Mouse (Mus musculus) forebrain, embryonic 12.5 days (tissue): Measurements from ENCODE around the gene Cntnap2. TPM values are rescaled to one million over a fixed set of nuclear protein-coding genes. Genes with fewer than 3 reads are reported as not detected.

ENCODE experiments used
- ATAC-seq: fragments of 200-750 bp; cut with Nextera tagmentation; 2 replicates; pipeline ENCODE4 v1.8.0; 2017; ENCODE audit warnings: moderate TSS enrichment; ENCODE audit not compliant: low FRiP score
- H3K27ac ChIP-seq: fragments of 300-500 bp; sonication (generic); 2 replicates; pipeline ENCODE4 v1.5.1; 2016; ENCODE audit warnings: mild to moderate bottlenecking
- H3K27me3 ChIP-seq: fragments of 300-500 bp; sonication (generic); 2 replicates; pipeline ENCODE4 v1.6.1; 2016; ENCODE audit warnings: mild to moderate bottlenecking
- H3K36me3 ChIP-seq: fragments of 300-500 bp; sonication (generic); replicated peaks from 2 replicates; pipeline ENCODE4 v1.6.1; 2016; ENCODE audit warnings: mild to moderate bottlenecking
- H3K4me1 ChIP-seq: fragments of 300-500 bp; sonication (generic); 2 replicates; pipeline ENCODE4 v1.6.1; 2016
- H3K4me2 ChIP-seq: fragments of 300-500 bp; sonication (generic); 2 replicates; pipeline ENCODE4 v1.6.1; 2016; ENCODE audit warnings: mild to moderate bottlenecking, moderate library complexity
- H3K4me3 ChIP-seq: fragments of 300-500 bp; sonication (generic); replicated peaks from 2 replicates; pipeline ENCODE4 v1.5.1; 2016; ENCODE audit warnings: mild to moderate bottlenecking
- H3K9ac ChIP-seq: fragments of 300-500 bp; sonication (generic); 2 replicates; pipeline ENCODE4 v1.6.1; 2016; ENCODE audit warnings: mild to moderate bottlenecking
- H3K9me3 ChIP-seq: fragments of 300-500 bp; sonication (generic); 2 replicates; pipeline ENCODE4 v1.6.1; 2016
- WGBS: fragments of 180-500 bp; shearing (Covaris S2); methylation state at CpG from one replicate; pipeline ENCODE4 v1.1.7; 2016; 5-methylcytosine and 5-hydroxymethylcytosine counted together
- polyA plus RNA-seq: library from polyadenylated mRNA; unstranded; fragments of >200 nt; fragmentation: Nextera tagmentation; extraction: Ambion mirVana; gene quantifications from 2 replicates; pipeline ENCODE4 v1.2.1, GENCODE M21; 2016

Cntnap2 gene
- polyA plus RNA-seq, 1 experiment from 2014 or later, result 99.3 TPM

GRCm38 (mm10) chr6:45366442-45366841, 307.3 kb downstream of the Cntnap2 start:
- Histone ChIP-seq H3K9ac (no peak overlapping the region), H3K27ac (no peak overlapping the region), H3K27me3 (no peaks in the 10 kb centered on the region), H3K4me2 (no peak overlapping the region), H3K9me3 (no peaks in the 10 kb centered on the region), H3K4me3 (no peak overlapping the region), H3K36me3 (no peaks in the 10 kb centered on the region), H3K4me1 (no peaks in the 10 kb centered on the region)
- ATAC-seq, result no peak
- 42% methylated on average over 1 of the region's 1 CpGs for WGBS

- Histone ChIP-seq H3K27ac (no peak overlapping the region), H3K27me3 (no peaks in the 10 kb centered on the region), H3K4me1 (no peaks in the 10 kb centered on the region), H3K4me2 (no peak overlapping the region), H3K9ac (no peak overlapping the region), H3K4me3 (no peak overlapping the region), H3K36me3 (no peaks in the 10 kb centered on the region), H3K9me3 (no peaks in the 10 kb centered on the region)
- WGBS, result 80% methylated on average over 7 of the region's 7 CpGs
- ATAC-seq, result no peak
Measured at GRCm38 (mm10) chr6:45381126-45381525, 322.0 kb downstream of the Cntnap2 start.

- Histone ChIP-seq H3K27me3 (no peaks in the 10 kb centered on the region), H3K9me3 (no peaks in the 10 kb centered on the region), H3K4me1 (no peaks in the 10 kb centered on the region), H3K9ac (no peak overlapping the region), H3K4me3 (no peak overlapping the region), H3K27ac (no peak overlapping the region), H3K4me2 (no peak overlapping the region), H3K36me3 (no peaks in the 10 kb centered on the region)
- no peak for ATAC-seq
- 29% methylated on average over 1 of the region's 1 CpGs for WGBS
Measured at GRCm38 (mm10) chr6:45389034-45389433, 329.9 kb downstream of the Cntnap2 start.

GRCm38 (mm10) chr6:45413629-45414028, 354.5 kb downstream of the Cntnap2 start:
- H3K27ac ChIP-seq, result no peak overlapping the region
- no peaks in the 10 kb centered on the region for H3K4me1 ChIP-seq
- no peak overlapping the region for H3K4me2 ChIP-seq
- H3K4me3 ChIP-seq, result no peak overlapping the region
- no peaks in the 10 kb centered on the region for H3K27me3 ChIP-seq
- no peak for ATAC-seq
- no peaks in the 10 kb centered on the region for H3K9me3 ChIP-seq
- H3K36me3 ChIP-seq, result no peaks in the 10 kb centered on the region
- WGBS, result 83% methylated on average over 2 of the region's 2 CpGs
- H3K9ac ChIP-seq, result no peak overlapping the region

- no peaks in the 10 kb centered on the region for H3K4me1 ChIP-seq
- no peak for ATAC-seq
- no peaks in the 10 kb centered on the region for H3K36me3 ChIP-seq
- H3K27me3 ChIP-seq, result no peaks in the 10 kb centered on the region
- H3K9me3 ChIP-seq, result no peaks in the 10 kb centered on the region
- no peak overlapping the region for H3K4me3 ChIP-seq
- no peak overlapping the region for H3K4me2 ChIP-seq
- H3K9ac ChIP-seq, result no peak overlapping the region
- WGBS, result 77% methylated on average over 1 of the region's 1 CpGs
- H3K27ac ChIP-seq, result no peak overlapping the region
Measured at GRCm38 (mm10) chr6:45455424-45455823, 396.3 kb downstream of the Cntnap2 start.

- Histone ChIP-seq H3K36me3 (no peaks in the 10 kb centered on the region), H3K9ac (no peak overlapping the region), H3K4me2 (no peak overlapping the region), H3K27me3 (no peaks in the 10 kb centered on the region), H3K4me1 (no peaks in the 10 kb centered on the region), H3K27ac (no peak overlapping the region), H3K4me3 (no peak overlapping the region), H3K9me3 (no peaks in the 10 kb centered on the region)
- WGBS, result 72% methylated on average over 3 of the region's 3 CpGs
- ATAC-seq, result no peak
Measured at GRCm38 (mm10) chr6:45518221-45518620, 459.1 kb downstream of the Cntnap2 start.

- Histone ChIP-seq H3K27ac (no peak overlapping the region), H3K9me3 (no peaks in the 10 kb centered on the region), H3K9ac (no peak overlapping the region), H3K27me3 (no peaks in the 10 kb centered on the region), H3K4me2 (no peak overlapping the region), H3K4me3 (no peak overlapping the region), H3K36me3 (no peaks in the 10 kb centered on the region), H3K4me1 (no peaks in the 10 kb centered on the region)
- no peak for ATAC-seq
- WGBS, result 72% methylated on average over 2 of the region's 2 CpGs
Measured at GRCm38 (mm10) chr6:45536999-45537398, 477.8 kb downstream of the Cntnap2 start.

- peak; percentile 82 for ATAC-seq
- Histone ChIP-seq H3K4me1 (no peaks in the 10 kb centered on the region; the same call in 1 of the 2 replicates), H3K9me3 (no peaks in the 10 kb centered on the region), H3K4me2 (no peak overlapping the region), H3K27me3 (no peaks in the 10 kb centered on the region), H3K9ac (no peak overlapping the region), H3K4me3 (no peak overlapping the region), H3K36me3 (no peaks in the 10 kb centered on the region), H3K27ac (no peak overlapping the region)
- 53% methylated on average over 7 of the region's 7 CpGs for WGBS
Measured at GRCm38 (mm10) chr6:45544319-45544875, 485.2 kb downstream of the Cntnap2 start.

- H3K4me1 ChIP-seq, result no peaks in the 10 kb centered on the region
- WGBS, result 97% methylated on average over 1 of the region's 1 CpGs
Measured at GRCm38 (mm10) chr6:45559724-45560123, 500.6 kb downstream of the Cntnap2 start.

GRCm38 (mm10) chr6:45584467-45585094, 525.4 kb downstream of the Cntnap2 start:
- no peak overlapping the region for H3K9ac ChIP-seq
- 85% methylated on average over 6 of the region's 6 CpGs for WGBS
- H3K36me3 ChIP-seq, result no peaks in the 10 kb centered on the region
- no peak overlapping the region for H3K27ac ChIP-seq
- H3K4me3 ChIP-seq, result no peak overlapping the region
- no peaks in the 10 kb centered on the region for H3K4me1 ChIP-seq
- H3K9me3 ChIP-seq, result no peaks in the 10 kb centered on the region
- no peaks in the 10 kb centered on the region for H3K27me3 ChIP-seq
- H3K4me2 ChIP-seq, result no peak overlapping the region
- no peak for ATAC-seq

More at GRCm38 (mm10) chr6:45559724-45560123, 500.6 kb downstream of the Cntnap2 start:
- no peak overlapping the region for H3K4me2 ChIP-seq
- no peak for ATAC-seq
- H3K9me3 ChIP-seq, result no peaks in the 10 kb centered on the region
- H3K4me3 ChIP-seq, result no peak overlapping the region
- H3K36me3 ChIP-seq, result no peaks in the 10 kb centered on the region
- no peak overlapping the region for H3K27ac ChIP-seq
- H3K9ac ChIP-seq, result no peak overlapping the region
- no peaks in the 10 kb centered on the region for H3K27me3 ChIP-seq

- no peak for ATAC-seq
- H3K27ac ChIP-seq, result no peak overlapping the region
- H3K27me3 ChIP-seq, result no peaks in the 10 kb centered on the region
- no peak overlapping the region for H3K4me3 ChIP-seq
- no peaks in the 10 kb centered on the region for H3K9me3 ChIP-seq
- no peak overlapping the region for H3K9ac ChIP-seq
- H3K4me2 ChIP-seq, result no peak overlapping the region
- H3K36me3 ChIP-seq, result no peaks in the 10 kb centered on the region
- H3K4me1 ChIP-seq, result no peaks in the 10 kb centered on the region
Measured at GRCm38 (mm10) chr6:45589084-45589483, 529.9 kb downstream of the Cntnap2 start.

GRCm38 (mm10) chr6:45647017-45647416, 587.9 kb downstream of the Cntnap2 start:
- Histone ChIP-seq H3K27ac (no peak overlapping the region), H3K4me1 (no peaks in the 10 kb centered on the region), H3K4me3 (no peak overlapping the region), H3K36me3 (no peaks in the 10 kb centered on the region), H3K4me2 (no peak overlapping the region), H3K9ac (no peak overlapping the region), H3K9me3 (no peaks in the 10 kb centered on the region), H3K27me3 (no peaks in the 10 kb centered on the region)
- no peak for ATAC-seq

GRCm38 (mm10) chr6:45648419-45648818, 589.3 kb downstream of the Cntnap2 start:
- Histone ChIP-seq H3K4me2 (no peak overlapping the region), H3K9ac (no peak overlapping the region), H3K36me3 (no peaks in the 10 kb centered on the region), H3K4me3 (no peak overlapping the region), H3K9me3 (no peaks in the 10 kb centered on the region), H3K27ac (no peak overlapping the region), H3K27me3 (no peaks in the 10 kb centered on the region), H3K4me1 (no peaks in the 10 kb centered on the region)
- WGBS, result 85% methylated on average over 2 of the region's 2 CpGs
- no peak for ATAC-seq
